Mouse (Mus musculus) stomach, embryonic 15.5 days (tissue): ENCODE results near the gene Gm10721. TPM values are rescaled to one million over a fixed set of nuclear protein-coding genes. Genes with fewer than 3 reads are reported as not detected.
A peak's percentile ranks its signal among the peaks of the same experiment; 100 is the strongest.
"Not testable (repeated sequence)": the region's sequence is repeated elsewhere in the genome, so short reads cannot be mapped to it uniquely, and the experiment has no call there.

Experiments used
- ATAC-seq: fragments of 200-750 bp; cut with Nextera tagmentation; 2 replicates; pipeline ENCODE4 v1.8.0; 2017; ENCODE audit warnings: low read depth, moderate number of reproducible peaks, moderate TSS enrichment; ENCODE audit not compliant: insufficient read depth, low FRiP score
- H3K27ac ChIP-seq: fragments of 300-500 bp; sonication (generic); 2 replicates; pipeline ENCODE4 v1.5.1; 2015; ENCODE audit warnings: mild to moderate bottlenecking, inconsistent platforms
- H3K27me3 ChIP-seq: fragments of 300-500 bp; sonication (generic); replicated peaks from 2 replicates; pipeline ENCODE4 v1.6.1; 2015; ENCODE audit warnings: inconsistent platforms
- H3K36me3 ChIP-seq: fragments of 300-500 bp; sonication (generic); 2 replicates; pipeline ENCODE4 v1.6.1; 2015; ENCODE audit warnings: inconsistent platforms
- H3K4me1 ChIP-seq: fragments of 300-500 bp; sonication (generic); 2 replicates; pipeline ENCODE4 v1.6.1; 2015; ENCODE audit warnings: inconsistent platforms
- H3K4me2 ChIP-seq: fragments of 300-500 bp; sonication (generic); 2 replicates; pipeline ENCODE4 v1.6.1; 2015; ENCODE audit warnings: mild to moderate bottlenecking, inconsistent platforms
- H3K4me3 ChIP-seq: fragments of 300-500 bp; sonication (generic); replicated peaks from 2 replicates; pipeline ENCODE4 v1.5.1; 2015; ENCODE audit warnings: inconsistent platforms
- H3K9ac ChIP-seq: fragments of 300-500 bp; sonication (generic); 2 replicates; pipeline ENCODE4 v1.6.1; 2015; ENCODE audit warnings: inconsistent platforms
- H3K9me3 ChIP-seq: fragments of 300-500 bp; sonication (generic); 2 replicates; pipeline ENCODE4 v1.6.1; 2016; ENCODE audit warnings: inconsistent platforms
- WGBS: fragments of 180-500 bp; shearing (Covaris S2); methylation state at CpG from one replicate; pipeline ENCODE4 v1.1.7; 2015; 5-methylcytosine and 5-hydroxymethylcytosine counted together
- polyA plus RNA-seq: library from polyadenylated mRNA; unstranded; fragments of >200 nt; fragmentation: Nextera tagmentation; extraction: Ambion mirVana; gene quantifications from 2 replicates; pipeline ENCODE4 v1.2.1, GENCODE M21; 2015

Gene Gm10721
- polyA plus RNA-seq, 1 experiment from 2014 or later = not detected

DNA sequence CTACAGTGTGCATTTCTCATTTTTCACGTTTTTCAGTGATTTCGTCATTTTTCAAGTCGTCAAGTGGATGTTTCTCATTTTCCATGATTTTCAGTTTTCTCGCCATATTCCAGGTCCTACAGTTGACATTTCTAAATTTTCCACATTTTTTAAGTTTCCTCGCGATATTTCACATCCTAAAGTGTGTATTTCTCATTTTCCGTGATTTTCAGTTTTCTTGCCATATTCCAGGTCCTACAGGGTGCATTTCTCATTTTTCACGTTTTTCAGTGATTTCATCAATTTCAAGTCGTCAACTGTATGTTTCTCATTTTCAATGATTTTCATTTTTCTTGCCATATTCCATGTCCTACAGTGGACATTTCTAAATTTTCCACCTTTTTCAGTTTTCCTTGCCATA, 4.2 kb downstream of the Gm10721 start, which contains the start of gene Gm10719:
TSS of gene Gm10719 (plus strand) at position 301 of the 400 bp plus-strand sequence.
- not testable (repeated sequence) for H3K4me2 ChIP-seq, H3K27me3 ChIP-seq, H3K4me3 ChIP-seq, H3K27ac ChIP-seq, H3K36me3 ChIP-seq, H3K9me3 ChIP-seq, H3K9ac ChIP-seq, ATAC-seq, H3K4me1 ChIP-seq
- 57% methylated on average over 2 of the region's 9 CpGs for WGBS

DNA sequence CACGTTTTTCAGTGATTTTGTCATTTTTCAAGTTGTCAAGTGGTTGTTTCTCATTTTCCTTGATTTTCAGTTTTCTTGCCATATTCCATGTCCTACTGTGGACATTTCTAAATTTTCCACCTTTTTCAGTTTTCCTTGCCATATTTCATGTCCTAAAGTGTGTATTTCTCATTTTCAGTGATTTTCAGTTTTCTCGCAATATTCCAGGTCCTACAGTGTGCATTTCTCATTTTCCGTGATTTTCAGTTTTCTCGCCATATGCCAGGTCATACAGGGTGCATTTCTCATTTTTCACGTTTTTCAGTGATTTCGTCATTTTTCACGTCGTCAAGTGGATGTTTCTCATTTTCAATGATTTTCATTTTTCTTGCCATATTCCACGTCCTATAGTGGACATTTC, 6.0 kb downstream of the Gm10721 start:
- not testable (repeated sequence) for H3K36me3 ChIP-seq, H3K27me3 ChIP-seq, H3K4me2 ChIP-seq, H3K27ac ChIP-seq, H3K4me1 ChIP-seq, H3K4me3 ChIP-seq, ATAC-seq, H3K9me3 ChIP-seq, H3K9ac ChIP-seq
- 59% methylated on average over 9 of the region's 9 CpGs for WGBS

DNA sequence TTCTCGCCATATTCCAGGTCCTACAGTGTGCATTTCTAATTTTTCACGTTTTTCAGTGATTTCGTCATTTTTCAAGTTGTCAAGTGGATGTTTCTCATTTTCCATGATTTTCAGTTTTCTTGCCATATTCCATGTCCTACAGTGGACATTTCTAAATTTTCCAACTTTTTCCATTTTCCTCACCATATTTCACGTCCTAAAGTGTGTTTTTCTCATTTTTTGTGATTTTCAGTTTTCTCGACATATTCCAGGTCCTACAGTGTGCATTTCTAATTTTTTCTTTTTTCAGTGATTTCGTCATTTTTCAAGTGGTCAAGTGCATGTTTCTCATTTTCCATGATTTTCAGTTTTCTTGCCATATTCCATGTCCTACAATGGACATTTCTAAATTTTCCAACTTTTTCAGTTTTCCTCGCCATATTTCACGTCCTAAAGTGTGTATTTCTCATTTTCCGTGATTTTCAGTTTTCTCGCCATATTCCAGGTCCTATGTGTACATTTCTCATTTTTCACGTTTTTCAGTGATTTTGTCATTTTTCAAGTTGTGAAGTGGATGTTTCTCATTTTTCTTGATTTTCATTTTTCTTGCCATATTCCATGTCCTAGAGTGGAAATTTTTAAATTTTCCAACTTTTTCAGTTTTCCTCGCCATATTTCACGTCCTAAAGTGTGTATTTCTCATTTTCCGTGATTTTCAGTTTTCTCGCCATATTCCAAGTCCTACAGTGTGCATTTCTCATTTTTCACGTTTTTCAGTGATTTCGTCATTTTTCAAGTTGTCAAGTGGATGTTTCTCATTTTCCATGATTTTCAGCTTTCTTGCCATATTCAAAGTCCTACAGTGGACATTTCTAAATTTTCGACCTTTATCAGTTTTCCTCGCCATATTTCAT, 7.1 kb downstream of the Gm10721 start:
- not testable (repeated sequence) for H3K4me3 ChIP-seq, H3K9ac ChIP-seq, H3K27me3 ChIP-seq, H3K27ac ChIP-seq, ATAC-seq, H3K4me2 ChIP-seq, H3K4me1 ChIP-seq, H3K9me3 ChIP-seq, H3K36me3 ChIP-seq
- WGBS = 75% methylated on average over 17 of the region's 19 CpGs

DNA sequence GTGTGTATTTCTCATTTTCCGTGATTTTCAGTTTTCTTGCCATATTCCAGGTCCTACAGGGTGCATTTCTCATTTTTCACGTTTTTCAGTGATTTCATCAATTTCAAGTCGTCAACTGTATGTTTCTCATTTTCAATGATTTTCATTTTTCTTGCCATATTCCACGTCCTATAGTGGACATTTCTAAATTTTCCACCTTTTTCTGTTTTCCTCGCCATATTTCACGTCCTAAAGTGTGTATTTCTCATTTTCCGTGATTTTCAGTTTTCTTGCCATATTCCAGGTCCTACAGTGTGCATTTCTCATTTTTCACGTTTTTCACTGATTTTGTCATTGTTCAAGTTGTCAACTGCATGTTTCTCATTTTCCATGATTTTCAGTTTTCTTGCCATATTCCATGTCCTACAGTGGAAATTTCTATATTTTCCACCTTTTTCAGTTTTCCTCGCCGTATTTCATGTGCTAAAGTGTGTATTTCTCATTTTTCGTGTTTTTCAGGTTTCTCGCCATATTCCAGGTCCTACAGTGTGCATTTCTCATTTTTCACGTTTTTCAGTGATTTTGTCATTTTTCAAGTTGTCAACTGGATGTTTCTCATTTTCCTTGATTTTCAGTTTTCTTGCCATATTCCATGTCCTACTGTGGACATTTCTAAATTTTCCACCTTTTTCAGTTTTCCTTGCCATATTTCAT, 9.5 kb downstream of the Gm10721 start:
- H3K9me3 ChIP-seq, H3K9ac ChIP-seq, ATAC-seq, H3K4me2 ChIP-seq, H3K27me3 ChIP-seq, H3K4me1 ChIP-seq, H3K36me3 ChIP-seq, H3K4me3 ChIP-seq, H3K27ac ChIP-seq: not testable (repeated sequence)
- 70% methylated on average over 11 of the region's 13 CpGs for WGBS

DNA sequence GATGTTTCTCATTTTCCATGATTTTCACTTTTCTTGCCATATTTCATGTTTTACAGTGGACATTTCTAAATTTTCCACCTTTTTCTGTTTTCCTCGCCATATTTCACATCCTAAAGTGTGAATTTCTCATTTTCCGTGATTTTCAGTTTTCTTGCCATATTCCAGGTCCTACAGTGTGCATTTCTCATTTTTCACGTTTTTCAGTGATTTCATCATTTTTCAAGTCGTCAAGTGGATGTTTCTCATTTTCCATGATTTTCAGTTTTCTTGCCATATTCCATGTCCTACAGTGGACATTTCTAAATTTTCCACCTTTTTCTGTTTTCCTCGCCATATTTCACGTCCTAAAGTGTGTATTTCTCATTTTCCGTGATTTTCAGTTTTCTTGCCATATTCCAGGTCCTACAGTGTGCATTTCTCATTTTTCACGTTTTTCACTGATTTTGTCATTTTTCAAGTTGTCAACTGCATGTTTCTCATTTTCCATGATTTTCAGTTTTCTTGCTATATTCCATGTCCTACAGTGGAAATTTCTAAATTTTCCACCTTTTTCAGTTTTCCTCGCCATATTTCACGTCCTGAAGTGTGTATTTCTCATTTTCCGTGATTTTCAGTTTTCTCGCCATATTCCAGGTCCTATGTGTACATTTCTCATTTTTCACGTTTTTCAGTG, 10.5 kb downstream of the Gm10721 start, which contains the start of gene Gm10718:
TSS of gene Gm10718 (plus strand) at position 236 of the 673 bp plus-strand sequence.
- H3K36me3 ChIP-seq, H3K27ac ChIP-seq, H3K9me3 ChIP-seq, H3K4me1 ChIP-seq, H3K4me2 ChIP-seq, ATAC-seq, H3K9ac ChIP-seq, H3K27me3 ChIP-seq, H3K4me3 ChIP-seq: not testable (repeated sequence)
- WGBS = 70% methylated on average over 12 of the region's 13 CpGs

DNA sequence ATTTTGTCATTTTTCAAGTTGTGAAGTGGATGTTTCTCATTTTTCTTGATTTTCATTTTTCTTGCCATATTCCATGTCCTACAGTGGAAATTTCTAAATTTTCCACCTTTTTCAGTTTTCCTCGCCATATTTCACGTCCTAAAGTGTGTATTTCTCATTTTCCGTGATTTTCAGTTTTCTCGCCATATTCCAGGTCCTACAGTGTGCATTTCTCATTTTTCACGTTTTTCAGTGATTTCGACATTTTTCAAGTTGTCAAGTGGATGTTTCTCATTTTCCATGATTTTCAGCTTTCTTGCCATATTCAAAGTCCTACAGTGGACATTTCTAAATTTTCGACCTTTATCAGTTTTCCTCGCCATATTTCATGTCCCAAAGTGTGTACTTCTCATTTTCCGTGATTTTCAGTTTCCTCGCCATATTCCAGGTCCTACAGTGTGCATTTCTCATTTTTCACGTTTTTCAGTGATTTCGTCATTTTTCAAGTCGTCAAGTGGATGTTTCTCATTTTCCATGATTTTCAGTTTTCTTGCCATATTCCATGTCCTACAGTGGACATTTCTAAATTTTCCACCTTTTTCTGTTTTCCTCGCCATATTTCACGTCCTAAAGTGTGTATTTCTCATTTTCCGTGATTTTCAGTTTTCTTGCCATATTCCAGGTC, 11.2 kb downstream of the Gm10721 start:
- H3K4me2 ChIP-seq, H3K27ac ChIP-seq, H3K27me3 ChIP-seq, H3K9ac ChIP-seq, H3K4me1 ChIP-seq, H3K4me3 ChIP-seq, ATAC-seq, H3K9me3 ChIP-seq, H3K36me3 ChIP-seq: not testable (repeated sequence)
- 73% methylated on average over 16 of the region's 16 CpGs for whole genome bisulfite sequencing

DNA sequence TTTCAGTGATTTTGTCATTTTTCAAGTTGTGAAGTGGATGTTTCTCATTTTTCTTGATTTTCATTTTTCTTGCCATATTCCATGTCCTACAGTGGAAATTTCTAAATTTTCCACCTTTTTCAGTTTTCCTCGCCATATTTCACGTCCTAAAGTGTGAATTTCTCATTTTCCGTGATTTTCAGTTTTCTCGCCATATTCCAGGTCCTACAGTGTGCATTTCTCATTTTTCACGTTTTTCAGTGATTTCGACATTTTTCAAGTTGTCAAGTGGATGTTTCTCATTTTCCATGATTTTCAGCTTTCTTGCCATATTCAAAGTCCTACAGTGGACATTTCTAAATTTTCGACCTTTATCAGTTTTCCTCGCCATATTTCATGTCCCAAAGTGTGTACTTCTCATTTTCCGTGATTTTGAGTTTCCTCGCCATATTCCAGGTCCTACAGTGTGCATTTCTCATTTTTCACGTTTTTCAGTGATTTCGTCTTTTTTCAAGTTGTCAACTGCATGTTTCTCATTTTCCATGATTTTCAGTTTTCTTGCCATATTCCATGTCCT, 12.1 kb downstream of the Gm10721 start, which contains the start of gene Gm10717:
TSS of gene Gm10717 (plus strand) at position 506 of the 556 bp plus-strand sequence.
- not testable (repeated sequence) for ATAC-seq, H3K27me3 ChIP-seq, H3K4me3 ChIP-seq, H3K9ac ChIP-seq, H3K9me3 ChIP-seq, H3K36me3 ChIP-seq, H3K27ac ChIP-seq, H3K4me2 ChIP-seq, H3K4me1 ChIP-seq
- WGBS = 71% methylated on average over 12 of the region's 12 CpGs

DNA sequence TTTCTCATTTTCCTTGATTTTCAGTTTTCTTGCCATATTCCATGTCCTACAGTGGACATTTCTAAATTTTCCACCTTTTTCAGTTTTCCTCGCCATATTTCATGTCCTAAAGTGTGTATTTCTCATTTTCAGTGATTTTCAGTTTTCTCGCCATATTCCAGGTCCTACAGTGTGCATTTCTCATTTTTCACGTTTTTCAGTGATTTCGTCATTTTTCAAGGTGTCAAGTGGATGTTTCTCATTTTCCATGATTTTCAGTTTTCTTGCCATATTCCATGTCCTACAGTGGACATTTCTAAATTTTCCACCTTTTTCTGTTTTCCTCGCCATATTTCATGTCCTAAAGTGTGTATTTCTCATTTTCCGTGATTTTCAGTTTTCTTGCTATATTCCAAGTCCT, 12.7 kb downstream of the Gm10721 start:
- H3K9ac ChIP-seq, H3K4me1 ChIP-seq, H3K27ac ChIP-seq, ATAC-seq, H3K27me3 ChIP-seq, H3K36me3 ChIP-seq, H3K9me3 ChIP-seq, H3K4me3 ChIP-seq, H3K4me2 ChIP-seq: not testable (repeated sequence)
- 72% methylated on average over 5 of the region's 6 CpGs for WGBS

DNA sequence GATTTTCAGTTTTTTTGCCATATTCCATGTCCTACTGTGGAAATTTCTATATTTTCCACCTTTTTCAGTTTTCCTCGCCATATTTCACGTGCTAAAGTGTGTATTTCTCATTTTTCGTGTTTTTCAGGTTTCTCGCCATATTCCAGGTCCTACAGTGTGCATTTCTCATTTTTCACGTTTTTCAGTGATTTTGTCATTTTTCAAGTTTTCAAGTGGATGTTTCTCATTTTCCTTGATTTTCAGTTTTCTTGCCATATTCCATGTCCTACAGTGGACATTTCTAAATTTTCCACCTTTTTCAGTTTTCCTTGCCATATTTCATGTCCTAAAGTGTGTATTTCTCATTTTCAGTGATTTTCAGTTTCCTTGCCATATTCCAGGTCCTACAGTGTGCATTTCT, 13.2 kb downstream of the Gm10721 start:
- not testable (repeated sequence) for H3K36me3 ChIP-seq, H3K9ac ChIP-seq, H3K27ac ChIP-seq, H3K4me3 ChIP-seq, H3K4me2 ChIP-seq, ATAC-seq, H3K27me3 ChIP-seq, H3K4me1 ChIP-seq, H3K9me3 ChIP-seq
- WGBS = 72% methylated on average over 5 of the region's 5 CpGs

DNA sequence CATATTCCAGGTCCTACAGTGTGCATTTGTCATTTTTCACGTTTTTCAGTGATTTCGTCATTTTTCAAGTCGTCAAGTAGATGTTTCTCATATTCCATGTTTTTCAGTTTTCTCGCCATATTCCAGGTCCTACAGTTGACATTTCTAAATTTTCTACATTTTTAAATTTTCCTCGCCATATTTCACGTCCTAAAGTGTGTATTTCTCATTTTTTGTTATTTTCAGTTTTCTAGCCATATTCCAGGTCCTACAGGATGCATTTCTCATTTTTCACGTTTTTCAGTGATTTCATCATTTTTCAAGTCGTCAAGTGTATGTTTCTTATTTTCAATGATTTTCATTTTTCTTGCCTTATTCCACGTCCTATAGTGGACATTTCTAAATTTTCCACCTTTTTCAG, 13.8 kb downstream of the Gm10721 start:
- not testable (repeated sequence) for H3K4me2 ChIP-seq, ATAC-seq, H3K36me3 ChIP-seq, H3K4me3 ChIP-seq, H3K27ac ChIP-seq, H3K27me3 ChIP-seq, H3K9me3 ChIP-seq, H3K4me1 ChIP-seq, H3K9ac ChIP-seq
- WGBS = 67% methylated on average over 9 of the region's 9 CpGs

DNA sequence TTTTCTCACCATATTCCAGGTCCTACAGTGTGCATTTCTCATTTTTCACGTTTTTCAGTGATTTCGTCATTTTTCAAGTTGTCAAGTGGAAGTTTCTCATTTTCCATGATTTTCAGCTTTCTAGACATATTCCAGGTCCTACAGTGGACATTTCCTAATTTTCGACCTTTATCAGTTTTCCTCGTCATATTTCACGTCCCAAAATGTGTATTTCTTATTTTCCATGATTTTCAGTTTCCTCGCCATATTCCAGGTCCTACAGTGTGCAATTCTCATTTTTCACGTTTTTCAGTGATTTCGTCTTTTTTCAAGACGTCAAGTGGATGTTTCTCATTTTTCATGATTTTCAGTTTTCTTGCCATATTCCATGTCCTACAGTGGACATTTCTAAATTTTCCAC, 14.3 kb downstream of the Gm10721 start:
- not testable (repeated sequence) for H3K4me3 ChIP-seq, H3K27me3 ChIP-seq, H3K9me3 ChIP-seq, H3K36me3 ChIP-seq, H3K9ac ChIP-seq, H3K27ac ChIP-seq, H3K4me2 ChIP-seq, H3K4me1 ChIP-seq
- 0 out of 2 replicates have a peak, but pooled peaks have one; percentile 5 for ATAC-seq
- WGBS = 68% methylated on average over 9 of the region's 9 CpGs
